In the genomic region with DNA sequence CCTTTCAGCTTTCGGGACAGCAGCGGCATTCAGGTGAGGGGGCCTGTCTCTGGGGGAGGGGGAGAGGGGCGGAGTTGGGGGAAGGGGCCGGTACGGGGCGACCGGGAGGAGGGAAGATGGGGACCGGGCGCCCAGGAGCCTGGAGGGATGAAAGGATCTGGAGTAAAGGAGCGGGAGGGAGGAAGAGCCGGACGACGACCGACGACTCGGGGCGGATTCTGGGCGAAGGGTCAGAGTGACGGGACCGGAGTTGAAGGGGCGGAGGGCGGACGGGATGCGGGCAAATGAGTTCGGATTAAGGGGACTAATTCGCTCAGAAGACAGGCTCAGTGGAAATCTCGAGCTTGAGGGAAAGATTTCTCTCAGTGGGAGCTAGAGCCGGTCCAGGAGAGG, we compare ENCODE assay signal across 8 mouse cellular contexts. TPM values are rescaled to one million over a fixed set of nuclear protein-coding genes. Genes with fewer than 3 reads are reported as not detected.
A peak's percentile ranks its signal among the peaks of the same experiment; 100 is the strongest.
DNase-seq lines count a peak whose midpoint lies in the region; ATAC-seq and TF ChIP-seq lines count a peak whose summit lies in the region.

No protein-coding gene starts in this region.

- POLR2A ChIA-PET in Patski (lab: Charles Lee): interaction anchor here (1.4 kb wide), 1 partner anchor 35 kb away, joined by 6 read pairs; a partner anchor contains a TSS

- peak overlapping the region; percentile 69 for H3K4me3 ChIP-seq in heart, postnatal 0 days (ENCODE audit: low read depth, low read length)
- H3K4me3 ChIP-seq in forebrain, embryonic 15.5 days: peak overlapping the region; percentile 70
- peak overlapping the region; percentile 91 for H3K4me3 ChIP-seq in liver, postnatal 0 days (ENCODE audit: low read depth, low read length)
- peak overlapping the region; percentile 94 for H3K4me3 ChIP-seq in small intestine, adult 2 months (ENCODE audit: low read depth, low read length)

- peak; percentile 27 for DNase-seq in heart, postnatal 0 days (ENCODE audit: low spot score)
- DNase-seq in heart, postnatal 14 days: no peak
- no peak for DNase-seq in Patski (ENCODE audit: low read depth, low spot score)
- no peak for DNase-seq in liver, postnatal 0 days
- no peak for DNase-seq in cerebellum, adult 8-10 months
- DNase-seq in layer of hippocampus, postnatal 14 days (ENCODE audit: low spot score in 2 of 2): no peak

- no peaks in the 10 kb centered on the region for H3K9me3 ChIP-seq in heart, postnatal 0 days (replicated peaks; ENCODE audit: control insufficient read depth, low read length)
- no peaks in the 10 kb centered on the region for H3K9me3 ChIP-seq in forebrain, embryonic 15.5 days
- no peaks in the 10 kb centered on the region for H3K9me3 ChIP-seq in liver, postnatal 0 days (ENCODE audit: low read length)

- TF ChIP-seq EP300 in heart, postnatal 0 days (IDR thresholded peaks at IDR 0.05; ENCODE audit: low read depth): no peak
- no peak for TF ChIP-seq EP300 in liver, postnatal 0 days (IDR thresholded peaks at IDR 0.05; ENCODE audit: low read depth)

- peak overlapping the region; percentile 74 for H3K9ac ChIP-seq in heart, postnatal 0 days (replicated peaks; ENCODE audit: low read depth, low read length)
- H3K9ac ChIP-seq in forebrain, embryonic 15.5 days (replicated peaks): peak overlapping the region; percentile 68
- peak overlapping the region; percentile 89 for H3K9ac ChIP-seq in liver, postnatal 0 days (replicated peaks)

- in situ Hi-C loops in Patski (cut with MboI; ENCODE audit: low pct_unique_long_range_greater_than_20kb): no loop called here

- peak overlapping the region; percentile 72 for H3K4me2 ChIP-seq in heart, postnatal 0 days (ENCODE audit: low read depth, low read length)
- peak overlapping the region; percentile 71 for H3K4me2 ChIP-seq in forebrain, embryonic 15.5 days (replicated peaks)
- peak overlapping the region; percentile 71 for H3K4me2 ChIP-seq in liver, postnatal 0 days (ENCODE audit: low read depth, low read length)

- intact Hi-C loops in heart, postnatal 14 days (cut with DNase I): loop anchor here (2.0 kb wide), 2 partner anchors 34 to 40 kb away; a partner anchor contains a TSS

- TF ChIP-seq POLR2A in small intestine, adult 2 months (IDR thresholded peaks at IDR 0.05; ENCODE audit: low read depth, low read length): no peak

- no peaks in the 10 kb centered on the region for H3K27me3 ChIP-seq in heart, postnatal 0 days (ENCODE audit: control insufficient read depth, insufficient read depth, low read length)
- no peaks in the 10 kb centered on the region for H3K27me3 ChIP-seq in Patski
- no peaks in the 10 kb centered on the region for H3K27me3 ChIP-seq in forebrain, embryonic 15.5 days
- no peaks in the 10 kb centered on the region for H3K27me3 ChIP-seq in liver, postnatal 0 days (ENCODE audit: insufficient read depth, low read length)
- no peaks in the 10 kb centered on the region for H3K27me3 ChIP-seq in small intestine, adult 2 months (ENCODE audit: control insufficient read depth, insufficient read depth, low read length)

- CTCF ChIA-PET in Patski (lab: Charles Lee): no interaction called here

- WGBS in heart, postnatal 0 days: under 1% methylated on average over 26 of the region's 28 CpGs
- WGBS in forebrain, embryonic 15.5 days: under 1% methylated on average over 28 of the region's 28 CpGs
- WGBS in liver, postnatal 0 days (ENCODE audit: insufficient replicate concordance): 2% methylated on average over 27 of the region's 28 CpGs
- WGBS in small intestine, adult 2 months: 1% methylated on average over 27 of the region's 28 CpGs

- ATAC-seq in heart, postnatal 0 days (ENCODE audit: insufficient read depth, low read depth): peak; percentile 54
- peak; percentile 24 for ATAC-seq in Patski
- peak; percentile 83 for ATAC-seq in forebrain, embryonic 15.5 days (replicated peaks)
- ATAC-seq in liver, postnatal 0 days: peak; percentile 54

- peaks cover 10% of the 10 kb centered on the region; the same call in 1 of the 2 replicates for H3K4me1 ChIP-seq in heart, postnatal 0 days (ENCODE audit: control insufficient read depth, insufficient read depth)
- H3K4me1 ChIP-seq in forebrain, embryonic 15.5 days: peaks cover 24% of the 10 kb centered on the region
- H3K4me1 ChIP-seq in liver, postnatal 0 days (ENCODE audit: insufficient read depth): peaks cover 8% of the 10 kb centered on the region
- H3K4me1 ChIP-seq in small intestine, adult 2 months (ENCODE audit: control insufficient read depth, insufficient read depth, insufficient read length, low read length): peaks cover 12% of the 10 kb centered on the region

- no peaks in the 10 kb centered on the region for H3K36me3 ChIP-seq in heart, postnatal 0 days (replicated peaks; ENCODE audit: control insufficient read depth, insufficient read depth, low read length)
- no peaks in the 10 kb centered on the region; the same call in 1 of the 2 replicates for H3K36me3 ChIP-seq in forebrain, embryonic 15.5 days
- H3K36me3 ChIP-seq in liver, postnatal 0 days (replicated peaks; ENCODE audit: insufficient read depth, low read length): peaks cover 3% of the 10 kb centered on the region; the same call in 1 of the 2 replicates
- peaks cover 2% of the 10 kb centered on the region; the same call in 1 of the 2 replicates for H3K36me3 ChIP-seq in small intestine, adult 2 months (ENCODE audit: control insufficient read depth, insufficient read depth, low read length)

- no peak for TF ChIP-seq CTCF in heart, postnatal 0 days (IDR thresholded peaks at IDR 0.05; ENCODE audit: low read depth)
- no peak for TF ChIP-seq CTCF in Patski (IDR thresholded peaks at IDR 0.05)
- no peak for TF ChIP-seq CTCF in liver, postnatal 0 days (IDR thresholded peaks at IDR 0.05; ENCODE audit: low read depth)
- TF ChIP-seq CTCF in small intestine, adult 2 months (IDR thresholded peaks at IDR 0.05; ENCODE audit: extremely low read depth, insufficient read length, insufficient replicate concordance, low read depth, low read length): no peak

- peak overlapping the region; percentile 78 for H3K27ac ChIP-seq in heart, postnatal 0 days (ENCODE audit: low read depth)
- H3K27ac ChIP-seq in forebrain, embryonic 15.5 days (replicated peaks): peak overlapping the region; percentile 96
- H3K27ac ChIP-seq in liver, postnatal 0 days (ENCODE audit: low read depth): peak overlapping the region; percentile 98
- peak overlapping the region; percentile 79 for H3K27ac ChIP-seq in small intestine, adult 2 months (ENCODE audit: insufficient read depth, low read depth, low read length)

RNA-seq across cellular contexts. Expression of a gene that starts 0.4 kb away (rescaled TPM):
- 43.2 and 125 TPM in 2 replicates for total RNA-seq in heart, postnatal 0 days (2014; rRNA removed; ENCODE audit: low replicate concordance)
- 45.3 and 45.7 TPM in 2 replicates for polyA plus RNA-seq in heart, postnatal 0 days (2015; fragmentation: Nextera tagmentation; extraction: Ambion mirVana)
- 10 to 100 TPM; 32.9 to 34.2 TPM for total RNA-seq in heart, postnatal 14 days (2021)
- polyA plus RNA-seq in Patski (2021): 42.6 TPM
- 69.2 and 73.5 TPM in 2 replicates for polyA plus RNA-seq in forebrain, embryonic 15.5 days (2015; fragmentation: Nextera tagmentation; extraction: Ambion mirVana)
- 25.6 and 28.6 TPM in 2 replicates for polyA plus RNA-seq in liver, postnatal 0 days (2015; fragmentation: Nextera tagmentation; extraction: Ambion mirVana)
- 11.3 and 24.6 TPM in 2 replicates for polyA plus RNA-seq in small intestine, adult 2 months (2012; rRNA removed)
- total RNA-seq in layer of hippocampus, postnatal 14 days (2021): 10 to 100 TPM; 44.0 to 44.3 TPM

RNA-seq across cellular contexts. Expression of a gene that starts 34.5 kb away (rescaled TPM):
- total RNA-seq in heart, postnatal 0 days (2014; rRNA removed; ENCODE audit: low replicate concordance): 31.0 and 35.9 TPM in 2 replicates
- 29.0 and 31.1 TPM in 2 replicates for polyA plus RNA-seq in heart, postnatal 0 days (2015; fragmentation: Nextera tagmentation; extraction: Ambion mirVana)
- total RNA-seq in heart, postnatal 14 days (2021): 10 to 100 TPM; 52.9 to 57.9 TPM
- polyA plus RNA-seq in Patski (2021): 25.9 TPM
- 84.8 and 91.4 TPM in 2 replicates for polyA plus RNA-seq in forebrain, embryonic 15.5 days (2015; fragmentation: Nextera tagmentation; extraction: Ambion mirVana)
- 35.8 and 39.6 TPM in 2 replicates for polyA plus RNA-seq in liver, postnatal 0 days (2015; fragmentation: Nextera tagmentation; extraction: Ambion mirVana)
- 12.2 and 27.5 TPM in 2 replicates for polyA plus RNA-seq in small intestine, adult 2 months (2012; rRNA removed)
- 10 to 100 TPM; 51.0 to 54.5 TPM for total RNA-seq in layer of hippocampus, postnatal 14 days (2021)

Comparison
In these comparisons a context has a peak if more than half of its experiments do, and no peak if none do; other contexts are left out.
1. ATAC-seq: peak in every context shown above with its lines; median percentile 83 in forebrain, embryonic 15.5 days; 54 in heart, postnatal 0 days; 54 in liver, postnatal 0 days; 24 in Patski.